17 mouse cellular contexts compared by ENCODE assay signal in genomic region chr17:12684928-12685624, GRCm38 (mm10). TPM values are rescaled to one million over a fixed set of nuclear protein-coding genes. Genes with fewer than 3 reads are reported as not detected.
"Had no signal": no experiment of that assay in that cellular context is flagged by ENCODE, and none has a peak within 500 bp of the region (broad histone marks: within the 10 kb centered on the region; RNA-seq: fewer than 3 reads in every experiment).

No protein-coding gene starts in this region.

- H3K4me1 ChIP-seq: liver, embryonic 13.5 days; midbrain, embryonic 13.5 days; stomach, embryonic 15.5 days had no signal

- DNase-seq: kidney, postnatal 4 days; liver; liver, embryonic 13.5 days; liver, postnatal 0 days; lung, postnatal 14 days; right cerebral cortex, postnatal 14 days; thymus, adult 2 months; thymus, postnatal 25 days had no signal

- H3K9ac ChIP-seq: liver, embryonic 13.5 days; liver, postnatal 0 days; lung, embryonic 15.5 days; midbrain, embryonic 13.5 days; stomach, embryonic 15.5 days had no signal

- H3K27me3 ChIP-seq: liver, embryonic 13.5 days; lung, embryonic 15.5 days; midbrain, embryonic 13.5 days; stomach, embryonic 15.5 days had no signal

- H3K4me2 ChIP-seq: liver, embryonic 13.5 days; lung, embryonic 15.5 days; midbrain, embryonic 13.5 days; stomach, embryonic 15.5 days had no signal

- H3K27ac ChIP-seq: layer of hippocampus, adult 2 months; liver, embryonic 13.5 days; lung, embryonic 15.5 days; midbrain, embryonic 13.5 days; stomach, embryonic 15.5 days had no signal

- ATAC-seq: liver, postnatal 0 days; midbrain, embryonic 13.5 days had no signal

- H3K9me3 ChIP-seq: liver, embryonic 13.5 days; lung, embryonic 15.5 days; midbrain, embryonic 13.5 days; stomach, embryonic 15.5 days had no signal

- H3K4me3 ChIP-seq: layer of hippocampus, adult 2 months; liver, embryonic 13.5 days; lung, embryonic 15.5 days; midbrain, embryonic 13.5 days; stomach, embryonic 15.5 days had no signal

RNA-seq across cellular contexts. Expression of gene Slc22a1, which starts 9.4 kb away (rescaled TPM):
- total RNA-seq: layer of hippocampus, adult 2 months; megakaryocyte progenitor cell, adult 5-6 weeks; midbrain, postnatal 0 days had no signal
- polyA plus RNA-seq: limb, embryonic 11.5 days; liver, embryonic 13.5 days; midbrain, embryonic 13.5 days; midbrain, postnatal 0 days; neural tube, embryonic 14.5 days; testis, adult 2 months had no signal
